Mouse (Mus musculus) embryonic fibroblast, embryonic 13.5 days (primary cell): ENCODE measurements at regions not wholly inside any gene's neighbourhood (a gene's known extent, or its start where the extent isn't known, plus 50 kb on each side); places are given as distances from the start of the nearest gene placed in this dataset.

Source experiments
- H3K27ac ChIP-seq: 2 replicates; pipeline ENCODE4 v1.5.1; 2012; ENCODE audit warnings: low read length, control low read depth, inconsistent platforms; ENCODE audit not compliant: insufficient read depth
- H3K4me1 ChIP-seq: 2 replicates; pipeline ENCODE4 v1.6.1; 2011; ENCODE audit warnings: low read length; ENCODE audit not compliant: control insufficient read depth, insufficient read depth
- H3K4me3 ChIP-seq: 2 replicates; pipeline ENCODE4 v1.5.1; 2011; ENCODE audit warnings: mild to moderate bottlenecking, control low read depth, low read length; ENCODE audit not compliant: insufficient read depth
- CTCF ChIP-seq: IDR thresholded peaks from 2 replicates; pipeline ENCODE4 v1.5.1; 2011; ENCODE audit warnings: mild to moderate bottlenecking, control low read depth, low read length, moderate library complexity, borderline replicate concordance; ENCODE audit not compliant: insufficient read depth
- POLR2A ChIP-seq: IDR thresholded peaks from 2 replicates; pipeline ENCODE4 v1.6.1; 2011; ENCODE audit warnings: low read depth, mild to moderate bottlenecking, control low read depth, low read length, moderate library complexity

- TF ChIP-seq CTCF (no peak), POLR2A (no peak)
- no peaks in the 10 kb centered on the region; the same call in 1 of the 2 replicates for H3K4me1 ChIP-seq
- H3K4me3 ChIP-seq, result no peak overlapping the region
- H3K27ac ChIP-seq, result no peak overlapping the region
Measured at GRCm38 (mm10) chr2:110523173-110523803, 73.8 kb upstream of the Slc5a12 start.

- Histone ChIP-seq H3K4me3 (no peak overlapping the region), H3K4me1 (peaks cover 2% of the 10 kb centered on the region; the same call in 1 of the 2 replicates), H3K27ac (0 out of 2 replicates have a peak overlapping the region, but pooled peaks have one; percentile 47)
- TF ChIP-seq POLR2A (no peak), CTCF (no peak)
Measured at GRCm38 (mm10) chr2:110528191-110528590, 68.9 kb upstream of the Slc5a12 start.

DNA sequence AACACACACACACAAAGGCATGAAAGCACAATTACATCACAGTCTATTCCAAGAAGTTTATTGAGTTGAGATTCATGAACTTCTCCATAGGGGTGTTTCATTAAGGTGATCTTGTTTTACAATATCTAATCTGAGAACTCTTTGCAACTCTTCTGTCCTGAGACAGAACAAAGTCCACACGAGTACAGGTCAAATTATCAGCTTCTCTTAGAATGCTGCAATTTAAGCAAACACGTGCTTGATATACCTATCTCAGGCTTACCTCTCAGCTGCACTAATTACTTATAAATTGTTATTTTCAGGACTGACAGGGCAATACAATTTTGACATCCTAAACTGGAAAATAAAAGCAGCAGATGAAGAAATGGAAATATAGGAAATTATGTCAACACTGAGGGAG is 57.0 kb upstream of the Slc5a12 start:
- no peaks in the 10 kb centered on the region for H3K4me1 ChIP-seq
- no peak overlapping the region for H3K4me3 ChIP-seq
- no peak for TF ChIP-seq POLR2A
- TF ChIP-seq CTCF, result no peak
- no peak overlapping the region for H3K27ac ChIP-seq

GRCm38 (mm10) chr2:110540570-110541357 is 56.3 kb upstream of the Slc5a12 start:
- TF ChIP-seq CTCF, result no peak
- no peak for TF ChIP-seq POLR2A
- Histone ChIP-seq H3K4me3 (no peak overlapping the region), H3K4me1 (no peaks in the 10 kb centered on the region), H3K27ac (no peak overlapping the region)

DNA sequence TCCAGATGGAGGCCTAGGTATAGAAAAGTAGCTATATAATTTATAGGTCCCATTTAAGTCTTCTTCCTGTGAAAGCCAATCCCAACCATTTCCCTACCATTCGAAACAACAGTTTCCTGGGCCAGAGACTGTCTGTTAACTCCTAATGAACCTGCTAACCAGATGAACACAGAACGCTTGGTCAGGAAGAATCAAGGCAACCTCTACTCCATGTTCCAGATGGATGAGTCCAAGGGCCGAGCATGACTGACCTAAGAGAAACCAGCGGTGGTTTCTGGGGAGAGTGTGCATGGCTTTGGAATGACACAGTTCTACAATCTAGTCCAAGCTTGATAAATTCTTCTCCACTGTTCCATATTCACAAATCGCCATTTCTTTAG is 55.8 kb upstream of the Slc5a12 start:
- Histone ChIP-seq H3K4me3 (no peak overlapping the region), H3K4me1 (no peaks in the 10 kb centered on the region), H3K27ac (no peak overlapping the region)
- TF ChIP-seq POLR2A (no peak), CTCF (no peak)
